Mouse (Mus musculus) brain, embryonic 14.5 days (tissue): ENCODE data around the gene Rdh9.

ENCODE experiments used
- CTCF ChIP-seq: fragments of 200-500 bp; IDR thresholded peaks from 2 replicates; pipeline ENCODE4 v1.5.1; 2012; ENCODE audit warnings: inconsistent platforms, mild to moderate bottlenecking, moderate library complexity, borderline replicate concordance; ENCODE audit not compliant: insufficient read depth, insufficient read length; ENCODE audit errors: extremely low read depth
- POLR2A ChIP-seq: fragments of 200-500 bp; IDR thresholded peaks from 2 replicates; pipeline ENCODE4 v1.6.1; 2012; ENCODE audit warnings: mild to moderate bottlenecking, inconsistent platforms, borderline replicate concordance; ENCODE audit not compliant: poor library complexity, insufficient read depth, insufficient read length, severe bottlenecking; ENCODE audit errors: extremely low read depth

DNA sequence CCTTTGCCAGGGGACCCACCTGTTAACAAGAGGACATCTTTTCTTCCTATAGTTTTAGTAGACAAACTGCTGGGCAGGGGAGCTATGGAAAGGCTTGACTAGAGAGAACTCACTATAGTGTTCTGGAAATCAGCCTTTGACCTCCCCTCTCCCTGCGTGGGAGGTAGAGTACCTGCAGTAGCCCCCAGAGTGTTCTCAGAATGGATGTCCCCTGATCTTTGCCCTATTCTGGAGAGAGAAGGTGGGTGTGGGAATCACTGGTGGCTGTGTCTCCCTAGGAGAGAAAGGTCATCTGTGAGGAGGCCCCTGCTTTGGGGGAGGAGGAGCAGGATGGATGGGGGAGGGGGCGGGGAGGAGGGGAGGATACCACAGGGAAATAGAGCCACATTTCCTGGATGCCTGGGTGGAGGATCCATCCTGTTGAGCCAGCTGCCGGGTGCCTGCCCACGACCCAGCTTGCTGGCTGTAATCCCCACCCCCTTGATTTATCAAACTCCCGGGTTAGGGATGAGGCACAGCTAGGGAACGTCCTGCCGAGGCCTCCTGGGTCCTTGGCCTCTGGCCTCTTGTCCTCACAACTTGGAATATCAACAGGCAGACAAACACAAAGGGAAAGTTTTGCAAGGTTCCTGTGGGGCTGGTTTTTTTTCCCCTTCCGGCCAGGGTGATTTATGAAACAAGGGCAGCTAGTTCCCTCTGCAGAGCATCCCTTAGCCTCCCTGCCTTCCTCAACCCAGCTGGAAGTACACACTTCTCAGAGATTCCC, 27.2 kb upstream of the Rdh9 start:
- TF ChIP-seq CTCF = no peak
- no peak for TF ChIP-seq POLR2A
